Mouse (Mus musculus) CD8-positive naive resting alpha-beta T cell, adult 2 months (primary cell): Measurements from ENCODE around the gene Larp1b.
"Not testable (repeated sequence)": the region's sequence is repeated elsewhere in the genome, so short reads cannot be mapped to it uniquely, and the experiment has no call there.

Source experiments
- DNase-seq, 2 experiments: peaks; one replicate each; pipeline ENCODE4 v3.0.0; 2022; ENCODE audit warnings: low read depth in 2 of 2, low spot score in 2 of 2

Larp1b gene

GRCm38 (mm10) chr3:40949170-40949902 is at the start of gene Larp1b:
Larp1b (plus strand) TSS chr3:40949828.
- peak; percentile 100 for DNase-seq

- DNase-seq = not testable (repeated sequence)
Measured at GRCm38 (mm10) chr3:40902443-40902842, 47.2 kb upstream of the Larp1b start, which contains the start of gene 1700034I23Rik. 1700034I23Rik (minus strand) TSS chr3:40902543.

DNA sequence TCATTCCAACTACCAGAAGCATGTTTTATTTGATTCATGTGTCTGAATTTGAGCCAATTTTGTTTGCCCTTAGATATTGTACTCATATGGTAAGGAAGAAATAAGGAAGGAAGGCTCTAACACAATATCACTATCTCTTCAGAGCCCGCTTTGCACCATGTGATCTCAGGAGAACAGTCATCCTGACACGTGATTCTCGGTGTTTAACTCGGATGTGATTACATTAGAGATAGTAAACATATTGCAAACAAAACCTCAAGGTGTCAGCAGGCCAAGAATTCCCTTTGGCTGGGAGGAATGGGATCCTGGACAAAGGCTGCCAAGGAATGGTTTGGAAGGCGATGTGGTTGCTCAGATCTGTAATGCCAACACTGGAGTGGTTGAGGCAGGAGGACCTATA is 11.4 kb upstream of the Larp1b start:
- no peak for DNase-seq

DNA sequence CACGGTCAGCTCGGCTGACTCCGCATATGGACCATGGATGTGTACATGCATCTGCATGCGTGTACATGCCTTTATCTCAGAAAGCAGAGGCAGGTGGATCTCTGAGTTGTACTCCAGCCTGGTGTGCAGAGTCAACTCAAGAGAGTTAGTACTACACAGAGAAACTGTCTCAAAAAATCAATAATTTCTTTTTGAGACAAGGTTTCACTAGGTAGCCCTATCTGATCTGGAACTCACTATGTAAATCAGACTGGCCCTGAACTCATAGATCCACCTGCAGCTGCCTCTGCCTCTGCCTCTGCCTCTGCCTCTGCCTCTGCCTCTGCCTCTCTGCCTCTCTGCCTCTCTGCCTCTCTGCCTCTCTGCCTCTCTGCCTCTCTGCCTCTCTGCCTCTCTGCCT is 11.0 kb upstream of the Larp1b start:
- no peak for DNase-seq

DNA sequence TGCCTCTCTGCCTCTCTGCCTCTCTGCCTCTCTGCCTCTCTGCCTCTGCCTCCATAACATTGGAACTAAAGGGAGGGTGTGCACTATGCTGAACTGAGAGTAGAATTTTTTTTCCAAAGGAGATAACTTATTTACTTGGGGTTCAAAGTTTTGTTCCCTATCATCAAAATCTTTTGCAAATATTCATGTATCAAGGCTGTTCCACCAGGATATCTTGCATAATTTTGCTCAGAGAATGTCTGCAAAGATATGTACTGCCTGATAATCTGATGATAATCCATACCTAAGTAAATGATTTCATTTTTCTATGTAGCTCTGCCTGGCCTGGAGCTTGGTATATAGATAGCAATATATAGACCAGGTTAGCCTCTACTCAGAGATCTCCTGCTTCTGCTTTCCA is 10.6 kb upstream of the Larp1b start:
- DNase-seq = no peak

- DNase-seq = peak; percentile 30 to 32
Measured at GRCm38 (mm10) chr3:40949903-40950600, 424 bp downstream of the Larp1b start.

DNA sequence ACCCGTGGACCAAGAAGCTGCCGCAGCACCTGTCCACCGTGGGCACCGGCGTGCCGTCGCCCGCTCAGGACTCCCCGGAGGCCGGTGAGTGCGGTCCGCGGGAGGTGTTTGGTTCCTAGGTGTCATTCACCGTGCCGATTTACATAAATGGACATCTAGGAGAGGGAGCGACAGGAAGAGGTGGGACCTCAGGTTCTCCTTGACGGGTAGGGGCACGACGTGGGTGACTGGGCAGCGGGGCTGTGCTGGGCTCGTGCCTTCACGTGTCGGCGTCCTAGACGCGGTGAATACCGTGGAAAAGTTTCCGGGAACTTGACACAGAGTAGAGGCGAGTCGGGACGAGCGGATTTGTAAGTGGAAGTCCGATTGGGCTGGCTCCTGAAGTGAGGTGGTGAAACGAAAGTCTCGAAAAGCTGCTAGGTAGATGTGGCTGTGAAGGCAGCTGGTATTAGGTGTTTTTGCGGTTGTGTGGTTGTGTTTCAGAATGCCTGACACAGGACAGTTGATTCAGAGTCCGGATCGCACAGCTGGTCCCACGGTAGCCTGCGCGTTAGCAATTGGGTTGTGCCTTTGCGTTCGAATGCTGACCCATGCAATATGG is 1.1 kb downstream of the Larp1b start:
- DNase-seq = peak; percentile 44 to 47

GRCm38 (mm10) chr3:40951365-40951764 is 1.7 kb downstream of the Larp1b start:
- peak in 1 of 2 experiments; percentile 25 for DNase-seq

DNA sequence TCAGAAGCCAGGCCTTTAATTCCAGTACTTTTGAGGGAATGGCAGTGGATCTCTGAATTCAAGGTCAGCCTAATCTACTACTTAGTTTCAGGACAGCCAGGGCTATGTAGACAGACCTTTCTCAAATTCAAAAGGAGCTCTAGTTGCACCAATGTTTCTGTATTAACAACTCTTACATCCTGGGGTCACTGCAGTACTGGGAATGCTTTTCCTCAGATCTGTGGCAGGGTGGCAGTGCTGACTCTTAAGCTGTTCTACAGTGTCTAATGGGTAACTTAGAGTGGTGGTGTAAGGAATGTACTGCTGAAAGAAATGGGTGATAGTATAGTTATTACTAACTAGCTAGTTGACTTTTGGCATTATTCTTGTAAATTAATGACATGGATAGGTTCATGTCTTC is 3.0 kb downstream of the Larp1b start:
- no peak for DNase-seq

DNA sequence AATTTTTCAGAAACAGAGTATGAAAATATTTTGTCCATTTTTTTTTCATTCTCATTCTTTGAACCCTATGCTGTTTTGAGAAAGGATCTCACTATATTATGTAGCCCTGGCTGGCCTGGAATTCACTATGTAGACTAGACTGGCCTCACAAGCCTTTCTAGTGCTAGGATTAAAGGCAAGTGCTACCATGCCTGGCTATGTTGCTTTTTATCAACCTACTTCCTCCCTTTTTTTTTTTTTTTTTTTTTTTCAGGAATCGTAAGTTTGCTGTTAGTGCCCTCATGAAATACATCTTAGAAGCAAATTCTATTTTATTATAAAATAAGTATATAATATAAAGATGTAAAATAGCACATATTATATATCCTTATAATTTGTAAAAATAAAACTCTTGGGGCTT is 5.2 kb downstream of the Larp1b start:
- DNase-seq = no peak

GRCm38 (mm10) chr3:40958831-40959230 is 9.2 kb downstream of the Larp1b start:
- DNase-seq = no peak

DNA sequence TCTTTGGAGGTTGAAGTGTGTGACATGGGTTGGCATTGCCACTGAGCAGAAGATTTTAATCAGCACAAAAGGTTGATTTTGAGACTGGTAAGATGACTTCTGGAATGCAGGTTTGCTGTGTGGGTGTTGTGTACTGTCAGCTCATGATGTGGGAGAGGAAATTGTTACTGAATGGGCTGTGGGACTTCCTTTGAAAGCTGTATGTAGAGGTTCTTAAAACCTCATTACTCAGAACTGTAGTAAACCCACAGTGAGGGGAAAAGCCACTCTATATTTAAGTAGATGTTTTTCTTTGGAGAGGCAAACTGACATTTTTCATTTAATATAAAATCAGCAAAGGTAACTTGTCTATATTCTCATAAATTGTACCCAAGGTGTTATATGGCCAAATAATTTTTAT is 31.1 kb downstream of the Larp1b start:
- DNase-seq = no peak

DNA sequence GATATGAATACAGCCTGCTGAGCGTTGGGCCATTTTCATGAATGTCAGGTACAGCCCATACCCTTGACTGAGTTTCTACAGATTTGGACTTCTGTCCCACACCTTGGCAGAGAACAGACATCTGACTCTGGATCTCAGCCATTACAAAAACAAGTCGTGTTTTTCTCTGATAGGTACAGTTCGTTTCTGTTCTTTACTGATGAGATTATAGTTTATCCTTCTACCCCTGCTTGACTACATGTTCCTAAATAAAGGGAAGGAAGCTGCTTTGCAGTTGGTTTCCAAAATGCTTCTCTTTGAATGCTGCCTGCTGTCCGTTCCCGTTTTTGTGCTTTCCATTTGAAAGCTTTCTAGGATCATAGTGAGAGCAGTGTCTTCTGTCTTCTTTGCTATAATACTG is 37.9 kb downstream of the Larp1b start:
- no peak for DNase-seq

GRCm38 (mm10) chr3:40988722-40989121 is 39.1 kb downstream of the Larp1b start:
- no peak for DNase-seq

DNA sequence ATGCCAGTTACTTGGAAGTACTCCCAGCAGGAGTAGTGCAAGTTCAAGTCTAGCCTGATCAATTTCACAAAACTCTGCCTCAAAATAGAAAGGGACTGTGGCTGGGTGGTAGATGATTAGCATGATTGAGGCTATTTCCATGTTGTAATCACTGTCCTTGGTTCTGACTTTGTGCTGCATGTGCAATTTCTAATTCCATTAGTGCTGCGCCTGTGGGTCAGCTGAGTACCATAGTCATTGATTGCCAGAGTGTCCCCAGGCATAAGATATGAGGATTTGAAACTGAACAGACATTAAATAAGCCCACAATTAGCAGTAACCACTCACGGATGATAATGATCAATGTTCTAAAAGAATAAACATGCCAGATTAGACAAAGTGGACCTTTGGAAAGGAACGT is 41.9 kb downstream of the Larp1b start:
- no peak for DNase-seq

GRCm38 (mm10) chr3:40995161-40995560 is 45.5 kb downstream of the Larp1b start:
- DNase-seq = no peak

DNA sequence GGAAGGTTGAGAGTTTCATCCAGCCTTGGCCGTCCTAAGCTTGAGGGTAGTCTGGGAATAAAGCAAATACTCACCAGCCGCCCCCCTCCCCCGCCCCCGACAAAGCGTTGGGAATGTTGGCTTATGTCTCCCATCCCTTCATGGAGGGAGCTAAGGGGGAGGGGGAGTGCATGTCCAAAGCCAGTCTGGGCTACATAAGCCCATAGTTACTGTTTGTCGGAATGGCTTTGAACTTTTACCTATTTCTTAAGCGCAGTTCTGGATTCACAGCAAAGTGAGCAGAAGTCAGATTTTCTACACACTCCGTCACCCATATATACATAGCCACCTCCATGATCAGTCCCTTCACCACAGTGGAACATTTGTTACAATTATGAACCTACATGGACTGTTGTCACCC is 59.7 kb downstream of the Larp1b start:
- DNase-seq = no peak

DNA sequence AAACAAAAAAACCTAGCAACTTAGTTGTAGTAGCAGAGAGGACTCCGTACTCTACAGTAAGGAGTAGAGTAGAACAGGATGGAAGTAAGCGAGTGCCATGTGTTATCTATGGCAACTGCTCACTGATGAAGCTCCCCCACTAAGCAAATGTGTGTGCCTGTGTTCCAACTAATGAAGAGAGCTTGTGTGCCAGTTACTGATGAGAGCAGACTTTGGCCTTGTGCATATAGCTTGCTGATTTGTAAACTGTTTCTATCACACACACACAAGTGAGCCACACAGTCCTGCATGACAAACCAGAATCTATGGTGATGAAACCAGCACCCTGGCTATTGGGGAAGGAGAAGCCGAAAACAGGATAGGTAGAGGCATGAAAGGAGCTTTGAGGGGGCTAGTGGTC is 60.4 kb downstream of the Larp1b start:
- DNase-seq = no peak

DNA sequence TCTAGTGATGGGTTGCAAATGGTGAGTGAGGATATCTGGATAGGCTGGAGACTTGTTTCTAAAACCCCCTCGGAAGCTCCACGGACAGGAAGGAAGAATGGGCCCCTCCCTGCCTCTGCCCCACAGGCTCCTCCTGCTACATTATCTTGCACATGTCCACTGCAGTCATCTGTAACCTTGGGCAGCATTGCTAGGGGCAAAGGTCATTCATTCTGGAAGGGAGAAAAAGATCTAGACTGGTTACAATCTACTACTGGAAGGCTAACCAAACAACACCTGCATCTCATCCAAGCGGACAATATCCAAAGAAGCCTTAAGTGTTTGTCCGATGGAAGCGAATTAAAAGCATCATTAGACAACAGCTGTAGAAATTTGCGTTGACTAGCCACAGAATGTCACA is 61.1 kb downstream of the Larp1b start:
- DNase-seq = no peak

GRCm38 (mm10) chr3:41012451-41012850 is 62.8 kb downstream of the Larp1b start:
- no peak for DNase-seq

GRCm38 (mm10) chr3:41014946-41015345 is 65.3 kb downstream of the Larp1b start:
- DNase-seq = no peak

DNA sequence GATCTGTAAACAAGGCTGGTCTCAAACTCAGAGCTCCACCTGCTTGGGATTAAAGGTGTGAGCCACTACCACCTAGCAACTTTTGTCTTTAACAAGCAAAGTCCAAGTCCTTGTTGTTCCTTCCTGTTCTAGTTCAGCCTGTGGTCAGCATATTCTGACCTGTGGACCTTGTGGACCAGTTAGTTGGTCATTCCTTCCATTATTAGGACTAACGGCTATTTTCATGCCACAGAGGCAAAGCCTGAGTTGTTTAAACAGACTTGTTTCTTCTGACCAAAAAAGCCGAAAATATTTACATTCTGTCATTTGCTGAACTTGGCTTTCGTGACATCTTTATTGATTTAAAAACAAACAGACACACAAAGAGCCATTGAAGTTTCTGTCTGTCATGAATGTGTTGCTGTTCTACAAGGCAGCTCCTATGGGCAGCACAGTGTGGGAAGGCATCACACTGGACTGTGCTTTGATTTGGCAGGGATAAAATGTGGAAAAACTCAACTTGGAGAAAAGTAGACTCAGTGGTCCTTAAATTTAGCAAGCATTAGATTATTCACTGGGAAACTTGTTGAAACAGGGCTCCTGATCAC is 68.5 kb downstream of the Larp1b start:
- no peak for DNase-seq
